10 mouse cellular contexts compared by ENCODE assay signal in genomic region chr16:8686871-8687535, GRCm38 (mm10). TPM values are rescaled to one million over a fixed set of nuclear protein-coding genes. Genes with fewer than 3 reads are reported as not detected.
DNase-seq lines count a peak whose midpoint lies in the region; ATAC-seq and TF ChIP-seq lines count a peak whose summit lies in the region.
"Had no signal": no experiment of that assay in that cellular context is flagged by ENCODE, and none has a peak within 500 bp of the region (broad histone marks: within the 10 kb centered on the region; RNA-seq: fewer than 3 reads in every experiment).

No protein-coding gene starts in this region.

- no peaks in the 10 kb centered on the region for H3K9me3 ChIP-seq in forebrain, embryonic 13.5 days (replicated peaks)
- no peaks in the 10 kb centered on the region for H3K9me3 ChIP-seq in forebrain, embryonic 16.5 days (ENCODE audit: control insufficient read depth, low read length)
- H3K9me3 ChIP-seq in G1E (replicated peaks), result no peaks in the 10 kb centered on the region
- H3K9me3 ChIP-seq in heart, embryonic 13.5 days, result no peaks in the 10 kb centered on the region
- no peaks in the 10 kb centered on the region for H3K9me3 ChIP-seq in liver, postnatal 0 days (ENCODE audit: low read length)
- H3K9me3 ChIP-seq: neural tube, embryonic 12.5 days had no signal

- H3K27me3 ChIP-seq in forebrain, embryonic 13.5 days, result no peaks in the 10 kb centered on the region
- no peaks in the 10 kb centered on the region for H3K27me3 ChIP-seq in forebrain, embryonic 16.5 days (replicated peaks; ENCODE audit: control insufficient read depth, insufficient read depth, low read length)
- no peaks in the 10 kb centered on the region for H3K27me3 ChIP-seq in G1E (ENCODE audit: insufficient read depth, low read length)
- no peaks in the 10 kb centered on the region for H3K27me3 ChIP-seq in heart, embryonic 13.5 days (replicated peaks)
- H3K27me3 ChIP-seq in liver, postnatal 0 days (ENCODE audit: insufficient read depth, low read length), result no peaks in the 10 kb centered on the region
- H3K27me3 ChIP-seq: neural tube, embryonic 12.5 days had no signal

- no peaks in the 10 kb centered on the region for H3K4me1 ChIP-seq in forebrain, embryonic 13.5 days
- H3K4me1 ChIP-seq in forebrain, embryonic 16.5 days (replicated peaks; ENCODE audit: control insufficient read depth, insufficient read depth, low read length), result no peaks in the 10 kb centered on the region
- peaks cover 41% of the 10 kb centered on the region for H3K4me1 ChIP-seq in G1E (ENCODE audit: insufficient read depth, low read depth, low read length)
- H3K4me1 ChIP-seq in heart, embryonic 13.5 days, result peaks cover 15% of the 10 kb centered on the region
- H3K4me1 ChIP-seq in liver, postnatal 0 days (ENCODE audit: insufficient read depth), result peaks cover 26% of the 10 kb centered on the region
- H3K4me1 ChIP-seq: neural tube, embryonic 12.5 days had no signal

- 0 out of 2 replicates have a peak, but pooled peaks have one; percentile 9 for ATAC-seq in forebrain, embryonic 13.5 days
- no peak for ATAC-seq in forebrain, embryonic 16.5 days
- peak; percentile 79 for ATAC-seq in G1E (ENCODE audit: extremely low read depth, insufficient number of reproducible peaks, low FRiP score, poor library complexity, severe bottlenecking)
- peak; percentile 80 for ATAC-seq in heart, embryonic 13.5 days (ENCODE audit: extremely low read depth, insufficient number of reproducible peaks, low FRiP score, low TSS enrichment)
- peak; percentile 97 for ATAC-seq in liver, postnatal 0 days

- no peak for TF ChIP-seq CTCF in G1E (IDR thresholded peaks at IDR 0.05; ENCODE audit: low read depth, low read length)
- no peak for TF ChIP-seq CTCF in liver, postnatal 0 days (IDR thresholded peaks at IDR 0.05; ENCODE audit: low read depth)

- no peak overlapping the region for H3K27ac ChIP-seq in forebrain, embryonic 13.5 days
- no peak overlapping the region for H3K27ac ChIP-seq in forebrain, embryonic 16.5 days (ENCODE audit: low read length)
- peak overlapping the region; percentile 49 for H3K27ac ChIP-seq in heart, embryonic 13.5 days (replicated peaks)
- H3K27ac ChIP-seq in liver, postnatal 0 days (ENCODE audit: low read depth), result peak overlapping the region; percentile 92
- H3K27ac ChIP-seq: neural tube, embryonic 12.5 days had no signal

- peaks cover 53% of the 10 kb centered on the region for H3K36me3 ChIP-seq in forebrain, embryonic 13.5 days (ENCODE audit: poor library complexity, severe bottlenecking)
- H3K36me3 ChIP-seq in forebrain, embryonic 16.5 days (ENCODE audit: control insufficient read depth, insufficient read depth), result peaks cover 16% of the 10 kb centered on the region
- peaks cover 86% of the 10 kb centered on the region for H3K36me3 ChIP-seq in G1E (replicated peaks)
- H3K36me3 ChIP-seq in heart, embryonic 13.5 days, result peaks cover 57% of the 10 kb centered on the region
- peaks cover 46% of the 10 kb centered on the region for H3K36me3 ChIP-seq in liver, postnatal 0 days (replicated peaks; ENCODE audit: insufficient read depth, low read length)

- TF ChIP-seq EP300 in liver, postnatal 0 days (IDR thresholded peaks at IDR 0.05; ENCODE audit: low read depth), result peak; percentile 98

- H3K4me3 ChIP-seq in forebrain, embryonic 13.5 days, result no peak overlapping the region
- no peak overlapping the region for H3K4me3 ChIP-seq in forebrain, embryonic 16.5 days (replicated peaks; ENCODE audit: low read length)
- H3K4me3 ChIP-seq in G1E (ENCODE audit: low read depth, low read length), result peak overlapping the region; percentile 65; the same call in 1 of the 2 replicates
- no peak overlapping the region for H3K4me3 ChIP-seq in heart, embryonic 13.5 days
- H3K4me3 ChIP-seq in liver, postnatal 0 days (ENCODE audit: low read depth, low read length), result peak overlapping the region; percentile 20
- H3K4me3 ChIP-seq: neural tube, embryonic 12.5 days had no signal

- WGBS in forebrain, embryonic 13.5 days, result 89% methylated on average over 11 of the region's 11 CpGs
- 84% methylated on average over 11 of the region's 11 CpGs for WGBS in forebrain, embryonic 16.5 days
- WGBS in heart, embryonic 13.5 days, result 46% methylated on average over 11 of the region's 11 CpGs
- 51% methylated on average over 11 of the region's 11 CpGs for WGBS in liver, postnatal 0 days (ENCODE audit: insufficient replicate concordance)

- no peak overlapping the region for H3K4me2 ChIP-seq in forebrain, embryonic 13.5 days
- no peak overlapping the region for H3K4me2 ChIP-seq in forebrain, embryonic 16.5 days (ENCODE audit: low read length)
- peak overlapping the region; percentile 19; the same call in 1 of the 2 replicates for H3K4me2 ChIP-seq in heart, embryonic 13.5 days
- H3K4me2 ChIP-seq in liver, postnatal 0 days (ENCODE audit: low read depth, low read length), result peak overlapping the region; percentile 62
- H3K4me2 ChIP-seq: neural tube, embryonic 12.5 days had no signal

- no peak for DNase-seq in G1E (ENCODE audit: low spot score)
- peak; percentile 84 for DNase-seq in liver, postnatal 0 days
- DNase-seq in retina, postnatal 1 day, result no peak
- DNase-seq in adrenal gland, postnatal 36 days, result no peak
- DNase-seq in adrenal gland, postnatal 10 days, result no peak

- peak overlapping the region; percentile 31; the same call in 1 of the 2 replicates for H3K9ac ChIP-seq in forebrain, embryonic 13.5 days
- no peak overlapping the region for H3K9ac ChIP-seq in forebrain, embryonic 16.5 days (replicated peaks; ENCODE audit: low read depth, low read length)
- H3K9ac ChIP-seq in heart, embryonic 13.5 days, result peak overlapping the region; percentile 24
- H3K9ac ChIP-seq in liver, postnatal 0 days (replicated peaks), result peak overlapping the region; percentile 64
- H3K9ac ChIP-seq: neural tube, embryonic 12.5 days had no signal

RNA-seq across cellular contexts. Expression of gene Gm5767, which starts 6.4 kb away (rescaled TPM):
- not detected in 2 replicates for polyA plus RNA-seq in forebrain, embryonic 13.5 days (2015; fragmentation: Nextera tagmentation; extraction: Ambion mirVana)
- polyA plus RNA-seq in forebrain, embryonic 16.5 days (2015; fragmentation: Nextera tagmentation; extraction: Ambion mirVana), result not detected in 2 replicates
- total RNA-seq in G1E (2014; fragmentation: Nextera tagmentation) (not detected in 2 replicates), G1E (2017) (not detected in 2 replicates)
- polyA plus RNA-seq in G1E (2012), result not detected in 2 replicates
- not detected in 2 replicates for polyA plus RNA-seq in heart, embryonic 13.5 days (2015; fragmentation: Nextera tagmentation; extraction: Ambion mirVana)
- 0.43 TPM in 1 of 2 replicates, not detected in the other for polyA plus RNA-seq in liver, postnatal 0 days (2015; fragmentation: Nextera tagmentation; extraction: Ambion mirVana)
- not detected for total RNA-seq in adrenal gland, postnatal 36 days (2021)
- not detected for total RNA-seq in adrenal gland, postnatal 10 days (2021)
- polyA plus RNA-seq: cortical plate, adult 2 months; neural tube, embryonic 12.5 days had no signal

RNA-seq across cellular contexts. Expression of gene Carhsp1, which starts 15.0 kb away (rescaled TPM):
- 190 and 211 TPM in 2 replicates for polyA plus RNA-seq in forebrain, embryonic 13.5 days (2015; fragmentation: Nextera tagmentation; extraction: Ambion mirVana)
- polyA plus RNA-seq in forebrain, embryonic 16.5 days (2015; fragmentation: Nextera tagmentation; extraction: Ambion mirVana), result 181 and 200 TPM in 2 replicates
- total RNA-seq in G1E (2014; fragmentation: Nextera tagmentation) (16.4 and 28.4 TPM in 2 replicates), G1E (2017) (30.3 and 30.8 TPM in 2 replicates)
- polyA plus RNA-seq in G1E (2012), result 14.5 and 15.7 TPM in 2 replicates
- polyA plus RNA-seq in heart, embryonic 13.5 days (2015; fragmentation: Nextera tagmentation; extraction: Ambion mirVana), result 87.2 and 90.0 TPM in 2 replicates
- polyA plus RNA-seq in liver, postnatal 0 days (2015; fragmentation: Nextera tagmentation; extraction: Ambion mirVana), result 65.4 and 71.2 TPM in 2 replicates
- total RNA-seq in adrenal gland, postnatal 36 days (2021), result 100 to 1,000 TPM in 1 of 2 experiments, 10 to 100 TPM in 1; 50.0 to 107 TPM
- total RNA-seq in adrenal gland, postnatal 10 days (2021), result 10 to 100 TPM; 76.8 to 85.6 TPM

RNA-seq across cellular contexts. Expression of gene Tmem186, which starts 49.5 kb away (rescaled TPM):
- 22.9 and 26.9 TPM in 2 replicates for polyA plus RNA-seq in forebrain, embryonic 13.5 days (2015; fragmentation: Nextera tagmentation; extraction: Ambion mirVana)
- polyA plus RNA-seq in forebrain, embryonic 16.5 days (2015; fragmentation: Nextera tagmentation; extraction: Ambion mirVana), result 26.8 and 27.8 TPM in 2 replicates
- 13.6 and 21.2 TPM in 2 replicates for total RNA-seq in G1E (2014; fragmentation: Nextera tagmentation)
- total RNA-seq in G1E (2017), result 28.9 and 31.0 TPM in 2 replicates
- polyA plus RNA-seq in G1E (2012), result 9.7 and 11.4 TPM in 2 replicates
- 15.3 and 16.9 TPM in 2 replicates for polyA plus RNA-seq in heart, embryonic 13.5 days (2015; fragmentation: Nextera tagmentation; extraction: Ambion mirVana)
- polyA plus RNA-seq in liver, postnatal 0 days (2015; fragmentation: Nextera tagmentation; extraction: Ambion mirVana), result 6.2 and 7.0 TPM in 2 replicates
- 10 to 100 TPM; 17.1 to 21.1 TPM for total RNA-seq in adrenal gland, postnatal 36 days (2021)
- total RNA-seq in adrenal gland, postnatal 10 days (2021), result 10 to 100 TPM; 19.0 to 22.4 TPM

RNA-seq across cellular contexts. Expression of gene Pmm2, which starts 49.5 kb away (rescaled TPM):
- polyA plus RNA-seq in forebrain, embryonic 13.5 days (2015; fragmentation: Nextera tagmentation; extraction: Ambion mirVana), result 50.8 and 55.3 TPM in 2 replicates
- polyA plus RNA-seq in forebrain, embryonic 16.5 days (2015; fragmentation: Nextera tagmentation; extraction: Ambion mirVana), result 48.1 and 53.4 TPM in 2 replicates
- total RNA-seq in G1E (2014; fragmentation: Nextera tagmentation) (57.3 and 74.3 TPM in 2 replicates), G1E (2017) (122 and 127 TPM in 2 replicates)
- 12.1 and 28.2 TPM in 2 replicates for polyA plus RNA-seq in G1E (2012)
- 38.1 and 42.2 TPM in 2 replicates for polyA plus RNA-seq in heart, embryonic 13.5 days (2015; fragmentation: Nextera tagmentation; extraction: Ambion mirVana)
- polyA plus RNA-seq in liver, postnatal 0 days (2015; fragmentation: Nextera tagmentation; extraction: Ambion mirVana), result 37.2 and 38.0 TPM in 2 replicates
- 10 to 100 TPM; 44.2 to 50.2 TPM for total RNA-seq in adrenal gland, postnatal 36 days (2021)
- total RNA-seq in adrenal gland, postnatal 10 days (2021), result 10 to 100 TPM; 56.9 to 74.1 TPM

Comparison
In these comparisons a context has a peak if more than half of its experiments do, and no peak if none do; other contexts are left out.
1. H3K27ac ChIP-seq: peak in heart, embryonic 13.5 days (single experiment) and liver, postnatal 0 days (single experiment); none in forebrain, embryonic 13.5 days (single experiment) and forebrain, embryonic 16.5 days (single experiment).
2. H3K4me2 ChIP-seq: peak in heart, embryonic 13.5 days (single experiment) and liver, postnatal 0 days (single experiment); none in forebrain, embryonic 13.5 days (single experiment) and forebrain, embryonic 16.5 days (single experiment).
3. H3K4me3 ChIP-seq: peak in G1E (single experiment) and liver, postnatal 0 days (single experiment); none in forebrain, embryonic 13.5 days (single experiment), forebrain, embryonic 16.5 days (single experiment) and heart, embryonic 13.5 days (single experiment).